Mouse (Mus musculus) natural killer cell, adult 2 months (primary cell): ENCODE measurements around the gene Zfp385b.

Experiments
- DNase-seq, 2 experiments: peaks; one replicate each; pipeline ENCODE4 v3.0.0; 2022; ENCODE audit warnings: low spot score in 2 of 2

Zfp385b gene

DNA sequence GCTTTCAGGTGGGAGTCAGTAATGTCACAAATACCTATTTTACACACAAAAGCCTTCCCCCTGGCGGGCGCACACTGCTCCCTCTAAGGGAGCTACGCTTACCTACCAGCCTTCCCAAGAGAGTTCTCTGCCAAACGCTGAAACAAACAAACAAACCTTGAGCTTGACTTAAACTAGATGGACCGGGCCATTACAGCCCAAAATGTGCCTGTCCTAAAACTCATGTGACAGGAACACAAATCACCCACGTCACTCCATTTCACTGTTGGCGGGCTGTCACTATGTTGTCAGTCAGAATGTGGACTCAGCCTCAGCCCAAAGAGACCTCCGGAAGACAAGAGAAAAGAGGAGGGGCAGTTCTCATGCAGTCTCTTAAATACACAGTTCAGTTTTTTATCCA is 300.7 kb downstream of the Zfp385b start:
- DNase-seq, result no peak

DNA sequence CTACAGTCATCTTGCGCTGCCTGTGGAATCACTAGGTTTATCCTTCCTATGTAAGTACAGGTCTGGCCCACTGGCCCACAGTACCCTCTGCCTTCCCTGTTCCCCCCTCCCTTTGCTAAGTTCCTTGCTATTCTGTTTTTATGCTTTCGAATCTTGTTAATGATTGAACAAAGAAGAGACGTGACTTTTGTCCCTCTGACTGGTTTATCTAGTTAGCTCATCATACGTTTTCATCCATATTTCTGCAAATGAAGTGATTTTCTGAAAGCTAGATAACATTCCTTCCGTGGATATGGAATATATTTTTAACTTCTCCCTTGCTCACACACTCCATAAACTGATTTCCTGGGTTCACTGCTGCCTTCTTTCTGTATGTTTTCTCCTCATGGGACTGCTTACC is 302.8 kb downstream of the Zfp385b start:
- DNase-seq, result no peak

DNA sequence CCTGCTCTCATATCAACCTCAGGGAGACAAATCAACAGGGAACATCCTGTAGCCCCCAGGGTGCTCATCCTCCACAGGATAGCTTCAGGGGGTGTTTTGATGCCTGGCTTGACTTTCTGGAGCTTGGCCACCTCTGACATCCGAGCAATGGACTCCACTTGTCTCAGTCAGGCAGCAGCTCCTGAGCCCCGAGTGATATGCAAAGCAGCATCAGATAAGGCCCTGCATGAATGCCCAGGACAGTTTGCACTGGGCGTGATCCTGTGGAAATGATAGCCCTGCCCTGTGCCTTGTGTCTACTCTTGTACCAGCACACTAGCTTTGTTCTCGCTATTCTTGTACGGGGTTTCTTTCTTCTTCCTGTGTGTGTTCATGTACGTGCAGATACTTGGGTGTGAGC is 303.8 kb downstream of the Zfp385b start:
- DNase-seq, result no peak

DNA sequence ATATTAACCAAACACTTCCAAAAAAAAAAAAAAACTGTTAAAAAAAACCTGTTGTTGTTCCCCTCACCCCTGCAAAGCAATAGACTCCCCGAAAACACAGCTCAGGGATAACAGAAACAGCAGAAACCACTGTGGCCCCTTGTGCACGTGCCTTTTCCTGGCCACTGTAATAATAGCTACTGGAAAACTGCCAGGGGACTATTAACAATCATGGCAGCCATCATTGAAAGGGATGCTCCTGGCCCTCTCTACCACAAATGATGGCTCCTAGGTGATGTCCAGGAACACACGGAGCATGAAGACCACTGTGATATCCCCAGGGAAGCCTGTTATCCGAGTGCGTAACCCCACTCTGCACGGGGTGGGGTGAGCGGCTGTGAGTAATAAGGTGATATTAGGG is 304.4 kb downstream of the Zfp385b start:
- DNase-seq, result no peak

DNA sequence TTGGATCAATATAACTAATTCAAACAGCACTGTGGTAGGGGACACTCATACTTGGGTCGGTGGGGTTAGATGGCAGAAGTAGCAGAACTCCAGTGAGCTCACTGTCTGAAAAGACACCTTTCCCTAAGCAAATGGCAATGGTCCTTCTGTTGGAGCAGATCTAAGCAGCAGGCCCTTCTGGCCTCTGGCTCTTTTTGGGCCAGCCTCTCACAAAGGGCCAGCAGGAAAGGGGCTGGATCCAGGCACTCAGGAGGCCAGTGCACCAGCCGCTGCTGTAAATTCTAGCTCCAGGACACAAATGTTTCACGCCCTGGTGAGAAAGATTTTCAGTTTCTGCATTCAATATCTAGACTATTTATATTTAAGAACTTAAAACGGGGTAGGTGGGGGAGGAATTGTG is 305.0 kb downstream of the Zfp385b start:
- DNase-seq, result no peak

DNA sequence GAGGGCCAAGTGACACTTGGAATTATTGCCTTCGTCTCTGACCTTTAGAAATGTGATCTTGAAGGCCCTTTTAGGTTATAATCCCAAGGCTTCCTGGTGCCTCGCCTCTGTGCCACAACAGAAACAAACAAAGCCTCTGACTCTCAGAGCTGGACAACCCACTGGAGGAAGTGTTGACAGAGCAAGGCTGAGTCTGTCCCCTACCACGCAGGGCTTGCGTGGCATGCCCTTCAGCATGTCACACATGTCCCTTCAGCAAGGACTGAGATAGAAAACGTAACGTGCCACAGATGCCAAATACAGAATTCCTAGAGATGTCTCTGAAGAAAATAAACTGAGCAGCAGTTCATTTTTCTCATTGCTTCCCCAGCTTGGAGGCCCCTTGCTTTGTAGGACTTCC is 310.7 kb downstream of the Zfp385b start:
- no peak for DNase-seq

DNA sequence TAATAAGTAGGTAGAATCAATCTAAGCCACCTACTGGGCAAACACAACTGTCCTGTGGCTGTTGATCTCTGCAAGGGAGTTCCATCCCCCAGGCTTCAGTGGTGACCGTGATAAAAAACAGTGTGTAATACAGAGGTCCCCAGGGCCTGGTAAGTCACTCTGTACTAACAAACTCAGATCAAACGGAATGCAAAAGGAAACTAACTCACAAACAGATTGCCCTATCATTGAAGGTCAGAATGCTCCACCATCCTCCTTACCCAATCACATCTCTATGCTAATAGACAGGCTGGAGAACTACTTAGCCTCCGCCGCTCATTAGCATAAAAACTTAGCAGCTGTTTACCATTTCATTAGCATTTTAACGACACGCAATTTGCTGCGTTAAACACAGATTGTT is 313.1 kb downstream of the Zfp385b start:
- DNase-seq, result no peak

DNA sequence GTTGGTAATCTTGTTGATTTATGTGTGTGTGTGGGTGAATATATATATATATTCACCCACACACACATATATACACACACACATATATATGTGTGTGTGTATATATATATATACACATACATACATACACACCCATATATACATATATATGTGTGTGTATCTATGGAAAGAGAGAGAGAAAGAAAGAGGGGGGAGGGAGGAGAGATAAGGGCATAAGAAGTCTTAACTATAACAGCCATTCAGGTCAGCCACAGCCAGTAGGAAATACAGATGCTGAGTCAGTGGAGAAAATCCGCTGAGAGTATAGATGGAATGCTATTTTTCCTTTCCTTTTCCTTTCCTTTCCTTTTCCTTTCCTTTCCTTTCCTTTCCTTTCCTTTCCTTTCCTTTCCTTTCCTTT is 313.8 kb downstream of the Zfp385b start:
- no peak for DNase-seq

DNA sequence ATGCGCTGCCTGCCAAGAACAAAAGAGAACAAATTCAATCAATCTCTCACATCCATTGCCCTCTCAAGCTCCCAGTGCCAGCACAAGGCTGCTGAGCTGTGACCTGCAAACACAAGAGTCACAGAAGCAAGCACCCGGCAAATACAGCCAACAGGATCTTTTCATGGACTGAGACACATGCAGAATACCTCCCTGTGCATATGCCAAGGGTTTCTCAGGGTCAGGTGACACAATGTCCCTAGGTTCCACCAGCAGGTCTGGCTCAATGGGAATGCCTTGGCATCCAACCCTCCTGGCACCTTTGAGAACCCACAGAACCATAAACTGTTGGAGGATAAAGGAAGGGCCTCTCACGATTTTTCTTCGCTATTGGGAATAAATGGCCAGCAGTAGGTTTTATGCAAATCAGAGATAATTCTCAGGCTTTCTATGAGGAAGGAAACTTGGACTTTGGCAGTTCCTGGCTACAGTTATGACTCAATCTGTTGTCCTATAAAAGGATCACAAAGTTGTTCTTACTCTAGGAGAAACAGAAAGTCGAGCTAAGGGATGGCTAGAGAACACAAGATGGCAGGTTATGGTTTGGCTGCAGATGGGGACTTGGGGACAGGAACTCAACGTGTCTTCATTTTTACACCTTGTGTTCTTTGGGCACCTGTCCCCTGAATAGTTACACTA is 315.6 kb downstream of the Zfp385b start:
- no peak for DNase-seq

DNA sequence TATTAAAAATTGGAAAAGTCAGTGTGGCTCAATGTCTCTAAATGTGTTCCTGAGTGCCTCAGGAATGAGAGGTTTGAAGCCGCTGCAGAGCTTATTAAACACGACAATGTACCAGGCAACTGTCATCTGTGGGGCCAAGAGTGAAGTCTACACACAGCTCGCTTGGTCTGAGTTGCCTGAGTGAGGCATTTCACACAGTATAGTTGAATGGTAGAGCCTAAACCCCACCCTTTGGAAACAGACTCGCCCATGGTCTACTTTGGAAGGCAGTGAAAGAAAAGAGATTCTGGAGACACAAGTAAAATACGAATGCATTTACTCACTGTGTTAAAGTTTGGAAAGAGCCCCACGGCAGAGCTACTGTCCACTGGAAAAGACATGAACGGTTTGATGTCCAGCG is 316.2 kb downstream of the Zfp385b start:
- no peak for DNase-seq

DNA sequence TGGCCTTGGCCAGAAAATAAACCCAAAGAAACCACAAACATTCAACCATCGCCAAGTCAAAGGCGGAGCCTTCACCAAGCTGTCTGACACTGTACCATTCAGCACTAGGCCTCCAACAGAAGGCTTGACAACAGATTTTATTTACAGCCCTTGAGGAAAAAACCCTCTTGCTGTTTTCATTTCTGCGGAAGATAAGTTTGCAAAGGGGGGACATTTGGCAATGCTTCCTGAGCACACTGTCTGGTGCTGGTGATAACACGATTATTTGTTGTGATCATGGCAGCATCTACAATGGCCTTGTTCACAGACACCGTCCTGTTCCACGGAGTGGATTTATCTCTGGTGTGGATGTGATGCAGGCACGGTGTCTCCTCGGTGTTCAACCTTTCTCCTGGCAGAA is 317.0 kb downstream of the Zfp385b start:
- no peak for DNase-seq

DNA sequence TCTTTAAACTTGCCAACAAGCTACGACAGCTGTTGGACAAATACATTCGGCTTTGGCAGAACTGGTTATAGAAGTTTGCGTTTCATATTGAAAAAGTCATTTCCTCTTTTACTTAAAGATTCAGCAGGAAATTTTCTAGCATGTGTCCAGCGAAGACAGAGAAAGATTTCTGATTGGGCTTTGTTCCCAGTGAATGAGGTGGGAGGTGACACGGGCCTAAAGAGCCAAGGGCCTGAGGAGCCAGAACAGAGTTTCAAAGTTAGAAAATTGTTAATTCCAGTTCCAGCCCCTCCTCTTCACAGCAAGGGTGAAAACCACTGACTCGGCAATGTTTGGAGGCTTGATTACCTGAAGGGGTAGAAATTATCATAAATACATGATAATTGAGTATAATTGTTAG is 319.0 kb downstream of the Zfp385b start:
- no peak for DNase-seq

DNA sequence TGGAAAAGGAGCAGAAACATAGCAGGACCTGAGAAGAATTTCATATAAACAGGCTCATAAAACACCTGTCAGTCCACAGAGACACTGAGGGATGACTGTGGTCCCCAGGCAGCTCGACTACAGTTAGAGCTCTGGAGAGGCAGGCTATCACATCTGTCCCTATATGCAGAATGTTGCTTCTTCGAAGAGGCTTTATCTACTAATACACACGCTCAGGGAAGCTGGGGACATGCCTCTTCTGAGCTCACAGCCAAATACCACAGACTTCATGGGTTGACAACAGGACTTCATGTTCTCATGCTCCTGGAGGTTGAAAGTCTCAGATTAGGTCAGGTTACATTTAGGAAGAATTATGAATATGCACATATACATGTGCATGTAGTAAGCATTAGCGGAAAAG is 321.1 kb downstream of the Zfp385b start:
- no peak for DNase-seq

DNA sequence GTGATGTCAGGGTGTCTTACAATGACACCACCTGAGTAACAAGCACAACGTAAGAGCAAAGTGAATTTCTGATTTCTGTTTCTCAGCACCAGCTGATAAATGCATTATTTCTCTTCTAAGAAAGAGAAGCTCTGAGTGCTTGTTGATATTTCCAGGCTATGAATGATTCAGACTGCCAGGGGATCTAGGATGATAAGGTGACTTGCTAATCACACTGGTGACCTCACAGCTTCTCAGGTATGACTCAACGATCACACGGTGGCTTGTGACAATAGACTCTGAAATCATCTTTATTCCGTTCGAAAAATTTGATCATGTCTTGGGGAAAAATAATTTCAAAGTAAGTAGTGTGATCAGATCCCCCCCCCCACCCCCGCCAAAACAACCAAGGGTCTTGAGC is 321.5 kb downstream of the Zfp385b start:
- no peak for DNase-seq

DNA sequence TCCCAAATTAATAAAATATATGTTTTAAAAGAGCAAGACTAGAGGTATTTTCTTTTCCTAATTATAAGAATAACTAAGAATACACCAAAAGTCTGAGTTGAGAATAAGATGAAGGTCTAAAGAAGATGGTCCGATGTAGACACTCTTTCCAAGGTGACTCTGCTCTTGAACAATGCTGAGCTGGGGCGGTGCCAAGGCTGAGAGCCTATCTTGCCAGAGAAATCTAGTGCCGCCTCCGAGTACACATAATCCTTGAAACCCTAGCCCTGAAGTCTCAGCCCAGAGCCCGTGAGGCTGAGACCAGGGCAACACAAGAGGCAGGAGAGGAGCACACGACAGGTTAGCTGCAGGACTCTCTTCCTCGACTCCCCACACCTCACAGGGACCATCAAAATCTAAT is 323.4 kb downstream of the Zfp385b start:
- DNase-seq, result no peak

DNA sequence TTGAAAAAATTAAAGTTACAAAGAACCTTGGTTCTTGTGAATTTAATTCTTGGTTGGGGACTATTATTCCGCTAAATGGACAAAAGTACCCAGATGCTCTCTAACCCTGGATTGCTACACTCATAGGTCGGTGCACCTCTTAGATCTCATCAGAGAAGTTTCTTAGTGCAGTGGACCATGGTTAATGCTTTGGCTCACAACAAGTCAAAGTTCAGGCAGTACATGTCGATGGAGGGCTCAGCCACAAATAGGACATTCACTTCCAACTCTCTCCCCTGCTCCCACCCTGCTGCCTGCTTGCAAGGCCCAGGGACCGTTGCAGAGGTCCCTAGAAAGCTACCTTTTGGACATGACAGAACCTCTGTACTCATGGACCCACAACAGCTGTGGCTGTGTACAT is 324.1 kb downstream of the Zfp385b start:
- no peak for DNase-seq

DNA sequence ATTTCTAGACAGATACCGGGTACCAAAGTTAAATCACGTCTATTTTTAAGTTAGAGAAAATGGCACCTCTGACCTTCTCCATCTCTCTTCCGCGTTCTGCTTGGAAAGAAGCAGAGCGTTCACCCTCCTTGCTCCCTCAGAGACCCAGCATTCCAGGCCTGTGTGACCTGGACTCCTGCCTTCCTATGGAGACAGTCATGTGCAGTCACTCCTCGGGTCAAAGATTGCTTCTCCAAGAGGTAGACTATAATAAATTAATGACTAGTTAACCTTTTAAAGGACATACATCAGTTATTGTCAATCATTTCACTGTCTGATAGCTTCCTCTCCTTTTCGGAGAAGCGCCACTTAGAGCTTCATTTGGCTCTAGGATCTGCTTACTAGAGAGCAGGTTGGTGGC is 325.7 kb downstream of the Zfp385b start:
- DNase-seq, result no peak

DNA sequence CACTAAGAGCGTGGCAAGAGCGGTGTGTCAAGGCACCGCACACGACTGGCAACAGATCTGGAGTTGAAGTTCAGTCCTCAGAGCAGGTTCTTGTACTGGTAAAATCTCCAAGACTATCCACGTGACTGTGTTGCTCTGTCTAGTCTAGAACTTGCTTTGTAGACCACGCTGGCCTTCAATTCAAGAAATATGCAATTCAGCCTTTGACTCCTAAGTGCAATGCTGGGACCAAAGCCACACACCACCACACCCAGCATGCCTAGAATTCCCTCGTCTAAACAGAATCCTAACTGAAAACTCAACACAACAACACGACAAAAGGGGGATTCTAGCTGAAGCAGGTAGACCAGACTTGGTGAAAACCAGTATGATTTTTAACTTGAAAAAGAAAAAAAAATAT is 332.3 kb downstream of the Zfp385b start:
- no peak for DNase-seq

DNA sequence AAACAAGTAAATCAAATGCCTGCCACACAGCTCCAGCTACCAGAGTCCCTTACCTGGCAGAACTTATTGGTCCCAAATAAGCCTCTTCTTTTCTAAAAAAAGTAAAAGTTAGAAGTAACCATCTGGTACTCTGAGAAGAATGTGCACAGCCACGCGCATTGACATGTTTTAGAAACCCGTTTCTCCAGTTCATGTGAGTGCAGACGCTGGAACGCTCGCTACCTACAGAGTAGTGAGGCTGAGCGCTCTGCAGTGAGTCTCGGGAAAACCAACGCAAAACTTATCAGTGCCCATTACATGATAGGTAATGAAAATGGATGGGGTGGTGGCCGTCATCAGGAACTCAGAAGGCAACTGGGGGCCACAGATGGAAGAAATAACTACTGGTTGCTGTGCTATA is 338.2 kb downstream of the Zfp385b start:
- no peak for DNase-seq

DNA sequence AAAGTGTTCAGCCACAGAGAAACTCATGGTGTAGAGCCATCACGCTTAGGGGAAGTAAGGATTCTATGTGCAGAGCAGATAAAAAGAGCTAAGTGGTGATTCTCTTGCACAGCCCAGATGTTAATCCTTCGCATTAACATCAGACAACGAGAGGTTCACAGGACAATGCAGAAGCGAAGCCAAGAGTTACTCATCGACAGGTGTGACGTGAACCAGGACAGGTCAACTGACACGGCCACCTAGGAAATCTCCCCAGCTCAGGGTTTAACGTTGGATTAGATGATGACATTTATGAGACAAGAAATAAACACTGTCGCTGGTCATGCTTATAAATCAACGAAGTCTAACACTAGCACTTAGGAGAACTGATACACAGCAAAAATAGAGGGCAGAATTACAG is 341.9 kb downstream of the Zfp385b start:
- DNase-seq, result no peak

DNA sequence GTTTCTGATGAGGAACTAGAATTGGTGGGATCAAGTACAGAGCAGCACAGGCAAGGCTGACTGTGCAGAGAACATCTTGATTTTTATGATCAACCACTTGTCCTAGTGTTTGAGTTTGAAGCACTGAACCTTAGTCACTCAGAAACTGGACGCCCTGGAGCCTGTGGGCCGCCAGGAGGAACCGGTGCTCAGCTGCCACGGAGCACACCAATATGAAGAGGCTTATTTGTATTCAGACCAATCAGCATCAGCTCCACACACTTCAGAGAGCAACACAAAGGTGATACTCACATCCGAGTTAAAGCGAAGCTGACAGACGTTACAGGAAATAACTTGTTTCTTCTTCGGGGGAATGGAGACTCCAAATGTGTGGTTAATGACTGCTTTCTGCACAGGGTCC is 343.0 kb downstream of the Zfp385b start:
- no peak for DNase-seq

DNA sequence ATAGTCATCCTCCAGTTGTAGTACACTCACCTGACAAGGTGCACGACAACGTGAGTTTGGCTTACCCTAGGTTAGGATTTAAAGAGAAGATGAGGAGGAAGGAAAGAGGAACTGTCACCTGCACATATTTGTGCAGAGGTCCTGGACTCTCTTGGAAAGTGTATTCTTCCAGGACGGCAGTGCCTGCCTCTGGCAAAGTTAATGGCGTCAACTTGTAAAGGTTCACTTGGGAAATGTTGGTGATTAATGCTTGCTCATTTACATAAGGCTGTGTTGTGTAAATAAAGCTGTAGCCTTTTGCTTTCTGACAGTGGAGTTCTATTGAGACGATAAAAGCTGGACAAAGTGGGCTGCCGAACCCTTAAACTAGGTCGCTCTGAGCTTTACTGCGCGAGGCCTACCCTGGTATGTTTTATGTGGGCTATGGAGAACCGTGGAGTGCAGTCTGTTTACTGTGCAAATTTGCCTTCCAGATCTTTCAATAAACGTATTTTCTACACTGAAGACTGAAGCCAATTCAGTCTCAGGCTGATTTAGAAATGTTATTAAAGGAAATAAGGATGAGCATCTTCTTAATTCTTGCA is 347.1 kb downstream of the Zfp385b start:
- DNase-seq, result no peak

DNA sequence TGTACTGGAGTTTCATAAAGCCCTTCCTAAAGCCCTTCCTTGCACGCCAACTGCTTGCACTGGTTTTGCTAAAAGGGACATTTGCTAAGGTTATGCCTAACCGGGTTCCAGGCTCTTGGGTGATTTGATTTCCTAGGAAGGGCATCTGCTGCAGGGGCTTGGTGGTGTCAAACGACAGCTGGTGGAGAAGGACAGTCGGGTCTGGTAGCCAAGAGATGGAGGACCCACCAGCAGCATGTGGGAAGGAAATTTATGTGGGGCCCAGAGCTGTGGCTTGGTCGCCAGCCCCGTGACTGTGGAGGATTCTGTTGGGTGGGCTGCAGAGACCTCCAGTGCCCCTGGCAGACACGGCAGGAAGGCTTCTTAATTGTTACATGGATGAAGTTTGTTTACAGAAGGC is 348.7 kb downstream of the Zfp385b start:
- no peak for DNase-seq

DNA sequence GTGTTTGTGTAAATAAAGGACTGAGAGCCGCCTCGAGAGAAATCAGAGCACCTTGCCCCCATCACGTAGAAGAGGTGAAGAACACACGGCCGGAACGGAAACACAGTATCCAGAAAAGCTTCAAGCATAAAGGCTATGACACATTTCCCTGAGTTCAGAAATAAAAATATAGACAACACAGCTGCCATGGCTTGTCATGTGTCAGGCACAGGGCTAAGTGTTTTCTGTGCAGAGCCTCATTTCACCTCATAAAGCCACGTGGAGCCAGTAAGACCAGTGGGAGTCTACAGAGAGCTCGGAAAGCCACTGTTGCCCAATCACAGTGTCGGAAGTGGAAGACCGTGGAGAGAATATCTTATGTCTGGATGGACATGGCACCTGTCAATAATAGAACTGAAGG is 358.0 kb downstream of the Zfp385b start:
- no peak for DNase-seq
